Mouse (Mus musculus) thymus, adult 2 months (tissue): ENCODE data around the gene Ndufaf2. TPM values are rescaled to one million over a fixed set of nuclear protein-coding genes. Genes with fewer than 3 reads are reported as not detected.

Experiments
- DNase-seq: peaks from one replicate; pipeline ENCODE4 v3.0.0; 2021
- H3K27ac ChIP-seq: fragments of 200-500 bp; 2 replicates; pipeline ENCODE4 v1.5.1; 2012; ENCODE audit warnings: low read length, control low read depth; ENCODE audit not compliant: control insufficient read depth, insufficient read depth
- H3K27me3 ChIP-seq: fragments of 200-500 bp; 2 replicates; pipeline ENCODE4 v1.6.1; 2012; ENCODE audit warnings: mild to moderate bottlenecking, low read length, moderate library complexity, mixed read lengths; ENCODE audit not compliant: control insufficient read depth, insufficient read depth
- H3K36me3 ChIP-seq: fragments of 200-500 bp; 2 replicates; pipeline ENCODE4 v1.6.1; 2012; ENCODE audit warnings: mild to moderate bottlenecking, low read length, moderate library complexity; ENCODE audit not compliant: control insufficient read depth, insufficient read depth
- H3K4me1 ChIP-seq: fragments of 200-500 bp; replicated peaks from 2 replicates; pipeline ENCODE4 v1.6.1; 2012; ENCODE audit warnings: low read length; ENCODE audit not compliant: control insufficient read depth, insufficient read depth
- H3K4me3 ChIP-seq: fragments of 200-500 bp; 2 replicates; pipeline ENCODE4 v1.5.1; 2012; ENCODE audit warnings: mild to moderate bottlenecking, low read length, control low read depth, moderate library complexity; ENCODE audit not compliant: control insufficient read depth, insufficient read depth
- CTCF ChIP-seq: fragments of 200-500 bp; IDR thresholded peaks from 2 replicates; pipeline ENCODE4 v1.5.1; 2012; ENCODE audit warnings: mild to moderate bottlenecking, control low read depth, low read length, moderate library complexity, borderline replicate concordance; ENCODE audit not compliant: control insufficient read depth, poor library complexity, insufficient read depth; ENCODE audit errors: extremely low read depth
- POLR2A ChIP-seq: fragments of 200-500 bp; IDR thresholded peaks from 2 replicates; pipeline ENCODE4 v1.6.1; 2012; ENCODE audit warnings: mild to moderate bottlenecking, low read length, control low read depth, moderate library complexity; ENCODE audit not compliant: control insufficient read depth, poor library complexity, insufficient read depth; ENCODE audit errors: extremely low read depth
- WGBS: fragments of 180-500 bp; shearing (Covaris S2); methylation state at CpG from one replicate; pipeline ENCODE4 v1.1.7; 2018; 5-methylcytosine and 5-hydroxymethylcytosine counted together
- polyA plus RNA-seq: library from polyadenylated mRNA; depleted of rRNA; stranded (reverse); fragments of >200 nt; gene quantifications from 2 replicates; pipeline ENCODE4 v1.2.3, GENCODE M21; 2012; rRNA removed

Ndufaf2 gene
- polyA plus RNA-seq, 1 experiment, result 5.0 TPM

GRCm38 (mm10) chr13:107959891-107960290 lies 198.5 kb downstream of the Ndufaf2 start:
- no peaks in the 10 kb centered on the region for H3K27me3 ChIP-seq
- no peak overlapping the region for H3K27ac ChIP-seq
- no peak overlapping the region for H3K4me3 ChIP-seq
- no peaks in the 10 kb centered on the region for H3K36me3 ChIP-seq
- H3K4me1 ChIP-seq, result peaks cover 6% of the 10 kb centered on the region
- WGBS, result 92% methylated on average over 4 of the region's 4 CpGs
- TF ChIP-seq CTCF (no peak), POLR2A (no peak)
- DNase-seq, result no peak

- peaks cover 17% of the 10 kb centered on the region for H3K4me1 ChIP-seq
- H3K36me3 ChIP-seq, result no peaks in the 10 kb centered on the region
- no peaks in the 10 kb centered on the region for H3K27me3 ChIP-seq
- no peak overlapping the region for H3K27ac ChIP-seq
- 91% methylated on average over 3 of the region's 3 CpGs for WGBS
- DNase-seq, result no peak
- no peak overlapping the region for H3K4me3 ChIP-seq
- TF ChIP-seq POLR2A (no peak), CTCF (no peak)
These were observed 202.2 kb downstream of the Ndufaf2 start for GRCm38 (mm10) chr13:107956246-107956645.

GRCm38 (mm10) chr13:107955327-107956110 lies 202.9 kb downstream of the Ndufaf2 start:
- Histone ChIP-seq H3K27me3 (no peaks in the 10 kb centered on the region), H3K27ac (peak overlapping the region; percentile 69; the same call in 1 of the 2 replicates), H3K4me1 (peaks cover 17% of the 10 kb centered on the region), H3K36me3 (no peaks in the 10 kb centered on the region), H3K4me3 (no peak overlapping the region)
- 36% methylated on average over 17 of the region's 18 CpGs for WGBS
- no peak for TF ChIP-seq POLR2A
- TF ChIP-seq CTCF, result no peak
- DNase-seq, result peak; percentile 19

GRCm38 (mm10) chr13:107954445-107955261 lies 203.8 kb downstream of the Ndufaf2 start:
- Histone ChIP-seq H3K36me3 (no peaks in the 10 kb centered on the region), H3K4me3 (no peak overlapping the region), H3K4me1 (peaks cover 17% of the 10 kb centered on the region), H3K27me3 (no peaks in the 10 kb centered on the region), H3K27ac (peak overlapping the region; percentile 44; the same call in 1 of the 2 replicates)
- WGBS, result 80% methylated on average over 16 of the region's 16 CpGs
- no peak for DNase-seq
- TF ChIP-seq POLR2A, result no peak
- no peak for TF ChIP-seq CTCF

GRCm38 (mm10) chr13:107954100-107954444 lies 204.4 kb downstream of the Ndufaf2 start:
- Histone ChIP-seq H3K4me1 (peaks cover 17% of the 10 kb centered on the region), H3K27me3 (no peaks in the 10 kb centered on the region), H3K36me3 (no peaks in the 10 kb centered on the region), H3K4me3 (no peak overlapping the region), H3K27ac (no peak overlapping the region)
- WGBS, result 53% methylated on average over 9 of the region's 9 CpGs
- TF ChIP-seq CTCF (no peak), POLR2A (no peak)
- DNase-seq, result no peak

Other genes with a start within 250 kb of the Ndufaf2 start
- 13.9 and 15.6 TPM in 2 replicates for gene Smim15, start 114.2 kb downstream of the Ndufaf2 start, polyA plus RNA-seq
- 15.3 and 17.4 TPM in 2 replicates for gene Ercc8, start 108 bp upstream of the Ndufaf2 start, polyA plus RNA-seq
- 0.87 and 1.2 TPM in 2 replicates for gene Elovl7, start 55.8 kb upstream of the Ndufaf2 start, polyA plus RNA-seq
- gene Depdc1b, start 157.7 kb upstream of the Ndufaf2 start, polyA plus RNA-seq, result 10.4 and 13.1 TPM in 2 replicates